Mouse (Mus musculus) bone marrow macrophage, adult 2 months (primary cell): ENCODE data around the gene Tnip2.

Source experiments
- CTCF ChIP-seq: IDR thresholded peaks from 2 replicates; pipeline ENCODE4 v1.5.1; 2012; ENCODE audit warnings: low read depth, mild to moderate bottlenecking, low read length, moderate library complexity
- POLR2A ChIP-seq: IDR thresholded peaks from 2 replicates; pipeline ENCODE4 v1.6.1; 2012; ENCODE audit warnings: mild to moderate bottlenecking, low read depth, low read length, borderline replicate concordance

GRCm38 (mm10) chr5:34461294-34461693 lies 52.5 kb downstream of the Tnip2 start:
- TF ChIP-seq POLR2A (no peak), CTCF (no peak)
